Mouse (Mus musculus): Measurements from ENCODE around the gene Smad6. TPM values are rescaled to one million over a fixed set of nuclear protein-coding genes. Genes with fewer than 3 reads are reported as not detected.

Gene Smad6
- polyA plus RNA-seq, 1 experiment: 12.2 TPM

DNA sequence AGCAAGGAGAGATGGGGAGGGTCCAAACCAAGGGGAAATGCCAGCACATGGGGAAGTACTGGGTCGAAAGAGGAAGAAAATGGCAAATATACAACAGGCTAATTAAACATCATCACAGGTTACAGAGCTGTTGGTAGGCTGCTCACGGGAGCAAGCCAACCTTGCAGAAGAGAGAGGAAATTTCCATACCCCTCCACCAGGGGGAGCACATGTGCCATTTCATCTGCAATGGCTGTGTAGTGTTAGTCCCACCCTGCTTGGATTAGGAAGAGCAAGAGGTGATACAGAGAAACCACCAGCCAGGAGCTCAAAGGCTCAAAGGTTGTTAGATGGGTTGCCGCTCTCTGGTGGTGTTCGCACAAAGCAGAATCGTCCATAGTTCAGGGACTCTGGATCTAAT is 105.9 kb downstream of the Smad6 start:
- no peak for DNase-seq (ENCODE audit: low read depth)

DNA sequence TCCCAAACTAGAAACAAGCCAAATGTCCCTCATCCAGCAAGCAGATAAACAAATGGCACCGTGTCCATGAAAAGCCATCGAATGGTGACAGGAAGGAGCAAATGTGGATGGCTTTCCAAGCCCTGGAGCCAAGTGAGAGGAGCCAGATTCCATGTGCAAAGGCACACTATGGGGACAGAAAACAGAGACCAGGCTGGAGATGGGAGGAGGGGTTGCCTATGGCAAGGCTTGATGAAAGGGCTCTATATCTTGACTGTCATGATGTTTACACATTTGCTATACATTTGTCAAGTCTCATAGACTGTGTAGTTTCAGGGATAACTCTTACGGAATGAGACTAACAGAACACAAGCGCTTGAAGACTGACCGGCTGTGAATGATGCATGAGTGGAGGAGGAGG is 106.9 kb downstream of the Smad6 start:
- no peak for DNase-seq (ENCODE audit: low read depth)

- DNase-seq (ENCODE audit: low read depth): no peak
Measured at GRCm38 (mm10) chr9:63912051-63912450, 109.8 kb downstream of the Smad6 start.

DNA sequence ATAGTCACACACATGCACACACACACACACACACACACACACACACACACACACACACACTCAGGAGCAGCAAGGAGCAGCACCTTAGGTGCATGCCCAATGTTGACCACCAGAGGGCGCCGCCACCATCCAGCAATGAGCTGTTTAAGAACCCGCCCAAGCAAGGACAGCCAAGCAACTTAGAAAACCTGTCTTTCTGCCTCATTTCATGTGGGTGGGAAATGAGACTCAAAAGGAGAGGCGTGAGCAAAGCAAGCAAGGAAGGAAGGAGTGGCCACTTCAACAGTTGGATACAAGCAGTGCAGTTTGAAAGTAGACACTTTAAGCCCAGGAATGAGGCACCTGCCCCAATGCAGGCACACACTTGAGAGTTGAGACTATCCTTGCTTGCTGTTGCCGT is 112.2 kb downstream of the Smad6 start:
- no peak for DNase-seq (ENCODE audit: low read depth)

GRCm38 (mm10) chr9:63904543-63904942 is 117.3 kb downstream of the Smad6 start:
- no peak for DNase-seq (ENCODE audit: low read depth)

Other genes with a start within 250 kb of the Smad6 start
- 5.2 and 21.8 TPM in 2 replicates for gene Lctl, start 95.1 kb upstream of the Smad6 start, polyA plus RNA-seq (2012; rRNA removed)
- gene Zwilch, start 151.0 kb upstream of the Smad6 start, polyA plus RNA-seq (2012; rRNA removed): 1.7 and 1.9 TPM in 2 replicates
- gene Rpl4, start 151.3 kb upstream of the Smad6 start, polyA plus RNA-seq (2012; rRNA removed): 584 and 601 TPM in 2 replicates
- gene Snapc5, start 157.2 kb upstream of the Smad6 start, polyA plus RNA-seq (2012; rRNA removed): 13.4 and 16.5 TPM in 2 replicates
- 0.18 TPM in 1 of 2 replicates, not detected in the other for gene Uchl4, start 213.1 kb upstream of the Smad6 start, polyA plus RNA-seq (2012; rRNA removed)
- gene Map2k1, start 231.6 kb upstream of the Smad6 start, polyA plus RNA-seq (2012; rRNA removed): 44.1 and 46.5 TPM in 2 replicates

Data from gonadal fat pad, adult 2 months (tissue).